Mouse (Mus musculus) lung, postnatal 4 days (tissue): Measurements from ENCODE around the gene Mri1.
A peak's percentile ranks its signal among the peaks of the same experiment; 100 is the strongest.

ENCODE experiments used
- DNase-seq, 2 experiments: peaks; one replicate each; pipeline ENCODE4 v3.0.0; 2021

The Mri1 gene

DNA sequence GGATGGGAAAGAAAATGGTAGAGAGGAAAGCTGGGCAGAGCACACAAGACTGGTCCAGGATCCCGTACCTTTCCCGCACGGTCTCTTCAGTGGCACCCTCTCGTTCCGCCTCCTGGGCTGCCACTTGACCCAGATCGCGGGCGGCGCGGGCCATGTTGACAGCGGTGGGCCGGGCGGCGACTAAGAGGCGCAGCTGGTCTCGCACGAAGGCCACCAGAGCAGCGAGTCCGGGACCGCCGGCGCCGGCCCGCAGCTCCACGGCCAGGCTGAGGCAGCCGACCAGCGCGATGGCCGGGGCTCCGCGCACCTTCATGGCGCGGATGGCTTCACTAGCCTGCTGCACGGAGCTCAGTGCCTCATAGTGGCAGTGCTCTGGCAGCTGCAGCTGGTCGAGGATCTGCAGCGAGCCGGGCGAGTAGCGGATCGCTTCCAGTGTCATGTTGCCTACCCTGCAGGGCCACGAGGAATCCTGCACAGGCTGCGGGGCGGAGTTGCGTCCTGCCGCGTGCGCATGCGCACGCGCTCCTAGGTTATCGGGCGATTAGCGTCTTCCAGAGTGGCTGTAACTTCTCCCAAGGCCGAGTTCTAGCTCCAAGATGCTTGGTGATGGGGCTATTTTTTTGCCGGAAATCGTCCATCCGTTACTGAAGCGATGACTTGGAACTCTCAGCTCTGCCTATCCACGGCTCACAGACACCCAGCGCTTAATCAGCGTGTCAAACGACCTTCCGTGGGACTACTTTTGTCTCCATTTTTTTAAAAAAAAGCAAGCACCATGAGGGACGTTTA lies at the start of gene Mri1:
Gene Mri1, minus strand, starts transcription at position 505 of the 789 bp plus-strand sequence.
- peak; percentile 87 to 89 for DNase-seq

DNA sequence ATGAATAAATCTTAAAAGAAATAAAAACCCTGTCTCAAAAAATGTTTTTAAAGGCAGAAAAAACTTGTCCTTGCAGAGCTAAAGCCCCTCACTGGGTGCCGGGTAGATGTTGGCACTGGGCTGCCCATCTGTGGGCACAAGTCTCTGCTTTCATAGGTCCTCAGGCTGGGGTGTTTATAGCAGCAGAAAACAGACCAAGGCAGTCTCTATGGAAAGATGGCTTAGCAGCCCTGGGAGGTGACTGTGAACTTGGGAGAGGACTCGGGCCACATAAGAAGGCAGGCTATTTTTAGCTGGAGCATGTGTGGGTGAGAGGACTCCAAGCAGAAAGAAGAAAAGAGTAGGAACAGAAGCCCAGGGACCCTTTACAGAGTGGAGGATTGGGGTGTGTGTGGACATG lies 46.8 kb upstream of the Mri1 start:
- DNase-seq: peak in 1 of 2 experiments; percentile 24

DNA sequence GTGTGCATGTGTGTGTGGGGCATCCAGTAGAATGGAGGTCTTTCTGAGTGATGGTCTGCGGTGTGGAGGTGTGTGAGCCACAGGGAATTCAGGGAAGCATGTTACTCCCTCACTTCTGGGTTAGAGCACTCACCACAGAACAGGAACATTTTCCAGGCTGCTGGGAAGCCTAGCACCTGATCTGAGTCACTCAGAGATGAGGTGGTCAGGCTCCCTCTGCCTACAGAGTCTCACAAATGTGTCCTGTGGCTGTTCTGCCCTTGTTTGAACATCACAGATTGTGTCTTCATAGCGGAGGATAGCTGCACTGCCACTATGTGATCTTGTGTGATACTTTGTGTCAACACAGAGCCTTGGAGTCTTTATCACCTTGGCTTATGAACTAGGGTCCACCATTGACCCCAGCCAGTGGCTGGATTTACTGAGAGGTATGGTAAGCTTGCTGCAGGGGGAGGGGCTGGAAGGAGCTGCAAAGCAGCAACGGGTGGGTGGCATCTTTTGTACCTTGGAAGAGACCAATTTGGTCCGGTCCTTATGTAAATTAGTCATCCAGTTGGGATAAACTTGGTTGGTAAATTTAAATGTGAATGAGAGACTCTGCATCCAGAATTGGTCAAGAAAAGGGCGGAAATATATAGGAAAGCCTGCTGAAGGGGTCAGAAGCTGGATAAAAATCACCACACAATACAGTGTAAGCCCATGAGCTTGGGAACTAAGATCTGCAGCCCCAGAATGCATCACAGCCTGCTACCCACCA lies 40.1 kb upstream of the Mri1 start:
- DNase-seq: no peak

GRCm38 (mm10) chr8:84291688-84292087 lies 34.6 kb upstream of the Mri1 start:
- DNase-seq: peak; percentile 39 to 57

DNA sequence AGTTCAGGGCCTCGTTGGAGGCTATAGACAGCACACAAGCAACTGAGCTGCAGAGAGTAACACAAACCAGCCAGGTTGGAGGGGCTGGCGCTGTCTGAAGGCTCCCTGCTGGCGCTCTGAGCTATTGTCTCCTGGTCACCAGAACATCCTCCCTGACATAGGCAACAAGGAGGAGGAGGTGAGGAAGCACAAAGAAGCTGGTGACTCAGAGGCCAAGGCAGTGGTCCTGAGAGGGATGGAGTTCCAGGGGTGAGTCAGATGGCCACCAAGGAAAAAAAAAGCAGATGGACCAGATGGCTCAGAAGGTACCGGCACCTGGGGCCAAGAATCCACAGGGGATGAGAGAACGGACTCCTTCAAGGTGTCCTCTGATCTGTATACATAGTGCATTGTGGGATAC lies 34.0 kb upstream of the Mri1 start:
- DNase-seq: no peak

GRCm38 (mm10) chr8:84288892-84289291 lies 31.8 kb upstream of the Mri1 start:
- DNase-seq: no peak

DNA sequence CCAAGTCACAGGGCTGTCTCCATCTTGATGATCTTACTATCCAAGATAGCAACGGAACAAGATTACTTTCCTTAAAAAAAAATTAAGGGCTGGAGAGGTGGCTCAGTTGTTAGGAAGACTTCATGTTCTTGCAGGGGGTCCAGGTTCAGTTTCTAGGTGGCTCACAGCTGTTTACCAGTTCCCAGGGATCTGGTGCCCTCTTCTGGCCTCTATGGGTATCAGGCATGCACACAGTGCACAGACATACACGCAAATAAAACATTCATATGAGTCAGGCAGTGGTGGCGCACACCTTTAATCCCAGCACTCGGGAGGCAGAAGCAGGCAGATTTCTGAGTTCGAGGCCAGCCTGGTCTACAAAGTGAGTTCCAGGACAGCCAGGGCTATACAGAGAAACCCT lies 28.5 kb upstream of the Mri1 start:
- DNase-seq: peak; percentile 57 to 66

- DNase-seq: peak; percentile 35 to 43
Observed at GRCm38 (mm10) chr8:84284608-84285063, 27.5 kb upstream of the Mri1 start.

GRCm38 (mm10) chr8:84280777-84281176 lies 23.7 kb upstream of the Mri1 start:
- DNase-seq: no peak

- no peak for DNase-seq
Observed at GRCm38 (mm10) chr8:84276447-84276846, 19.3 kb upstream of the Mri1 start.

GRCm38 (mm10) chr8:84273968-84274367 lies 16.8 kb upstream of the Mri1 start:
- no peak for DNase-seq

GRCm38 (mm10) chr8:84272302-84272701 lies 15.2 kb upstream of the Mri1 start:
- no peak for DNase-seq

DNA sequence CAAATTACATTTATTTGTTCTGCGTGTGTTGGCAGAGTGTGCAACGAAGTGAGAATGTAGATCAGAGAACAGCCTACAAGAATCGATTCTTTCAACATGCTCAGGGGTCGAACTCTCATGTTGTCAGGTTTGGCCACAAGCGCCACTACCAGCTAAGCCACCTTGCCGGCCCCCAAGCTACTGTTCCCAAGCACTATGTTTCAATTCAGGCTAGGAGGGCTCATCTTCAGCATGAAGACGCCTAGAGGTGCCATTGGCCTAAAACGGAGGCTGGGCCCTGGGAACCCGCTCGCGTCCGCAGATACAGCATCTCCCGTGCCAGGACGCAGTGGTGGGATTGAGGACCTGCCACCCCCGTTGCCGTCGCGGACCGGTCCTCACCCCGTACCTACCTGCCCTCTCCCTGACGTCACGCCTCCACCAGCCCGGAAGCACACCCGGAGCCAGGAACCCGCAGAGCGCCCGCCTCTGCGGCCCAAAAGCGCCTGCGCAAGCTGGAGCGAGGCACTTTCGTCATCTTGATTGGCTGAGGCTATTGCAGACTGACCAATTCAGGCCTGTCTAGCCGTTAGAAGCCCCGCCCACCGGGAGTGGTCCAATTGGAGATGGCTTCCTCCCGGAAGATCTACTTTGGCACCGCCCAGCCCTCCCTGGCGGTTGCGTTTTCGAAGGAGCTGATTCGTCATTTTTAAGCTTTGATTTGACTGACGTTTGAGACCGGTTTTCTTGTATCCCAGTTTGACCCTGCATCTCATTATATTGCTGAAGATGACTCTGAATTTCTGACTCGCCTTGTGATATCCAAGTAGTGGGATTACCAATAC lies 13.0 kb upstream of the Mri1 start, which contains the start of gene Ccdc130:
Gene Ccdc130, minus strand, starts transcription at position 431 of the 824 bp plus-strand sequence.
- peak; percentile 100 for DNase-seq

DNA sequence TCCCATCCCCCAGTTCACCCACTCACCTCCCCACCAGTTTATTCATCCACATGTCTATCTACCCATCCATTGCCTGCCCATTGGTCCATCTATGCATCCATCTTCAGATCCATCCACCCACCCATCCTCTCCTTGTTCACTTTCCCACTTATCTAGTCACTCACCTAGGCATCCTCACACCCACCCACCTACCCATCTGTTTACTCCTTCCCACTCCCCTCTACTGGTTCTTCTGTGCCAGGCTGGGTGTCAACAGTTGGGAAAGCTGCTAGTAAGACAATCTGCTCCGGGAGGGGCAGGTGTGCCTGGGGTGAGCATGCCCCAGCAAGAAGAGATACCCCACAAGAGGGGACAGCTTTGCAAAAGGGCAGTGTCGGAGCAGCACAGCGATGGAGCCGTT lies 4.0 kb upstream of the Mri1 start:
- DNase-seq: no peak

DNA sequence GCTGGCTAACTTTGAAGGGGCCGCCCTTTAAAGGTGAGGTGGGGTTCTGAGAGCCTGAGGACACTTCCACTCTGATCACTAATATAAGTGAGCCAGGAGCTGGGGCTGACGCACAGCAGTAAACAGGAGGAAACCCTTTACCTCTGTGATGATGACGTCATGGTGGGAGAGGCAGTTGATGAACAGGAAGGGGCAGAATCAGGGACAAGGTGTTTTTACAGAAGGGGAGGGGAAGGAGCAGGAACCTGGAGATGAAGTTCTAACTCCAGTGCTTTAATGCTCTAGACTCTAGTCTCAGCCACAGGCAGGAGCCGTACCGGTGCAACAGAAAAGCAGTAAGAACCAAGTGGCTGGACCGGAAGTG lies 686 bp downstream of the Mri1 start:
- no peak for DNase-seq

DNA sequence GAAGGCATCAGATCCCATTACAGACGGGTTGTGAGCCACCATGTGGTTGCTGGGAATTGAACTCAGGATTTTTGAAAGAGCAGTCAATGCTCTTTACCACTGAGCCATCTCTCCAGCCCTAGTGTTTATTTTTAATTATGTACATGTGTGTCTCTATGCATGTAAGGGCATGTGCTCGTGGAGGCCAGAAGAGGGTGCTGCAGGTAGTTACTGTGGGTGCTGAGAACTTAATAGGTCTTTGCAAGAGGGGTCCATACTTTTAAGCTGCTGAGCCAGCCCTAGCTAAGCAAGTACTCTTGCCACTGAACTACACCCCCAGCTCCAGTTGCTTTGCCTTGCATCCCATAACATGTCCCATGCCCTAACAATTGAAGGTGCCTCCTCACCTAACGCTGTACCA lies 1.3 kb downstream of the Mri1 start:
- no peak for DNase-seq

GRCm38 (mm10) chr8:84249257-84250170 lies 7.6 kb downstream of the Mri1 start, which contains the start of gene D8Ertd738e:
TSS of gene D8Ertd738e (minus strand) at chr8:84249719.
- peak; percentile 90 to 92 for DNase-seq

- no peak for DNase-seq
Observed at GRCm38 (mm10) chr8:84241821-84242220, 15.3 kb downstream of the Mri1 start.

DNA sequence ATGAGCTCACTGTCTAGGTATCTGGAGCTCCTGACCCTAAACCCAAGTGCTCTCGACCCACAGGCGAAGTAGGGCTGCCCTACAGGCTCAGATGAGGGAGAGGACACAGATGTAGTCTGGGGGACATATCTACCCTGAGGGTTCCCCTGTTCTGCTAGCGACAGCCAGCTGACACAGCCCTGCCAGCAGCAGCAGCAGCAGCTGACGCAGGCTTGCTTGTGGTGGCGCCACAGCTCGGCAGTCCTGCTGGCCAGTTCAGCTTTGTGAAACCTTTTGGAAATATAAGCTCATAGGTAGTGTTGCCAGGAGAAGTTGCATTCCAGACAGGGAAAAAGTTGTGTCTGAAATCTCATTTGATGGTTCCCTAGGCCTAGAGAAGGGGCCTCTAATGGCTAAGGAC lies 16.0 kb downstream of the Mri1 start:
- no peak for DNase-seq

DNA sequence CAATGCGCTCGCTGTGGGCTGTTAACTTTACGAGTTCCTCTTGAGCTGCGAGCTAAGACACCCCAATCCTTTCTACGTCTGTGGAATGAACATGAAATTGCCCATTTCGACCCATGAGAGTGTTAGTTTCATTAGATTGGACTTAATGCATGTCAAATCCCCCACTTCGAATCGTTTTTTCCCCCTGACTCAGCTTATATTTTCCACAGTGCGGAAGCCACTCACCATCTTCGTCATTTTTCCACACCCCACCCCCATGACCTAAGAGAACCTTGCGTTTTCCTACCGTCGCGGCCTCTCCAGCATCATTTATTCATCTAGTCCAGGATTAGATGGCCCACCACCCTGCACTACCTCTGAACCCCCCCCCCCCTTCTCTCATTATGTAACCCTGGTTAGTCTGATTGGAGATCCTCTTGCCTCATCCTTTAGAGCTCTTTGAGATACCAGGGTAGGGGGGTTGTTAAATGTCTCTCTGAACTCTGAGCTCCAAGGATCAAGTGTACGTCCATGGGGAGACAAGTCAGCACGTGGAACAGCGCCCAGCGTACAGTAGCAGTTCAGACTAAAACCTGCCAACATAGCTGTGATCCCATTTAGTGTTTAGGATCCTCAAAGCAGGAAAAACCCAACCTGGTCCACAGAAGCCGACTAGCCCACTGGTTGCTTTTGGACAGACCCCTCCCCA lies 19.4 kb downstream of the Mri1 start:
- no peak for DNase-seq

DNA sequence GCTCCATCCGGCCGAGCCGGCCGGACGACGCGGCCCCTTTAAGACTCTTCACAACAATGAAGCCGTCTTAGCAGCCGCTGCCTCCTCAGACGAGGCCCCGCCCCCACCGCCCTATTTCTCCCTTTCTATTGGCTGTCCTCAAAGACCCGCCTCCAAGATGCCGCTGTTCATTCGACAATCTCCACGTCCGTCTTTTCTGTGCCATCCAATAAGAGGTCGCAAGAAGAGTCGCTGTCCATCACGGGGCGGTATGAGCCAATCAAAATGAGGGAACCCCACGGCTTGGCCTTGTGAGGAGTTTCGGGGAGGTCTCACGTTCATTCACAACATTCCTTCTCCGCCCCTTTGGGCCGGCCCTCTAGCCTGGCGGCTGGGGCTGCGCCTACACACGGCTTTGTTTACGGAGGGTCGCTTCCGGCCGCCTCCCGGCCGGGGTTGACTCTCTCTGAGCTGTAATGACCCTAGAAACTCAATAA lies 20.1 kb downstream of the Mri1 start, which contains the start of gene Zswim4:
Gene Zswim4, minus strand, starts transcription at position 58 of the 476 bp plus-strand sequence.
- peak; percentile 99 for DNase-seq
